Mouse (Mus musculus): ENCODE results near the gene Ppp1r14b. TPM values are rescaled to one million over a fixed set of nuclear protein-coding genes. Genes with fewer than 3 reads are reported as not detected.

The Ppp1r14b gene
- polyA plus RNA-seq, 1 experiment from 2014 or later: 99.5 TPM

- peak; percentile 94 for ATAC-seq (ENCODE audit: insufficient number of reproducible peaks, insufficient read depth, low FRiP score, low read depth)
- Histone ChIP-seq H3K9ac (replicated peaks; ENCODE audit: low read depth, low read length) (peak within 1 kb of the TSS; percentile 60), H3K27ac (ENCODE audit: low read length) (peak within 1 kb of the TSS; percentile 36; the same call in 1 of the 2 replicates), H3K9me3 (ENCODE audit: control insufficient read depth, low read depth, low read length) (no peaks in the 10 kb centered on the region), H3K4me1 (ENCODE audit: control insufficient read depth, insufficient read depth, low read length) (peaks cover 29% of the 10 kb centered on the region), H3K4me3 (ENCODE audit: low read depth, low read length) (peak within 1 kb of the TSS; percentile 48), H3K27me3 (ENCODE audit: control insufficient read depth, insufficient read depth, low read length) (no peaks in the 10 kb centered on the region), H3K4me2 (replicated peaks; ENCODE audit: low read depth, low read length) (peak within 1 kb of the TSS; percentile 92), H3K36me3 (ENCODE audit: control insufficient read depth, insufficient read depth, low read length) (no peaks in the 10 kb centered on the region)
- WGBS: under 1% methylated on average over 37 of the region's 37 CpGs
Observed at GRCm38 (mm10) chr19:6992011-6992858, 17.5 kb downstream of the Ppp1r14b start, which contains the start of gene Dnajc4. Gene Dnajc4, minus strand, starts transcription at chr19:6992572.

GRCm38 (mm10) chr19:6993011-6993770 lies 18.4 kb downstream of the Ppp1r14b start:
- Histone ChIP-seq H3K4me1 (ENCODE audit: control insufficient read depth, insufficient read depth, low read length) (peaks cover 25% of the 10 kb centered on the region), H3K4me3 (ENCODE audit: low read depth, low read length) (peak overlapping the region; percentile 48), H3K27me3 (ENCODE audit: control insufficient read depth, insufficient read depth, low read length) (no peaks in the 10 kb centered on the region), H3K9me3 (ENCODE audit: control insufficient read depth, low read depth, low read length) (no peaks in the 10 kb centered on the region), H3K27ac (ENCODE audit: low read length) (no peak overlapping the region), H3K36me3 (ENCODE audit: control insufficient read depth, insufficient read depth, low read length) (no peaks in the 10 kb centered on the region), H3K4me2 (replicated peaks; ENCODE audit: low read depth, low read length) (peak overlapping the region; percentile 92), H3K9ac (replicated peaks; ENCODE audit: low read depth, low read length) (peak overlapping the region; percentile 40)
- no peak for ATAC-seq (ENCODE audit: insufficient number of reproducible peaks, insufficient read depth, low FRiP score, low read depth)
- WGBS: 57% methylated on average over 14 of the region's 14 CpGs

GRCm38 (mm10) chr19:6994002-6994401 lies 19.2 kb downstream of the Ppp1r14b start:
- H3K9ac ChIP-seq (replicated peaks; ENCODE audit: low read depth, low read length): no peak overlapping the region
- peaks cover 24% of the 10 kb centered on the region for H3K4me1 ChIP-seq (ENCODE audit: control insufficient read depth, insufficient read depth, low read length)
- no peaks in the 10 kb centered on the region for H3K9me3 ChIP-seq (ENCODE audit: control insufficient read depth, low read depth, low read length)
- no peak overlapping the region for H3K27ac ChIP-seq (ENCODE audit: low read length)
- H3K4me2 ChIP-seq (replicated peaks; ENCODE audit: low read depth, low read length): no peak overlapping the region
- no peaks in the 10 kb centered on the region for H3K27me3 ChIP-seq (ENCODE audit: control insufficient read depth, insufficient read depth, low read length)
- no peaks in the 10 kb centered on the region for H3K36me3 ChIP-seq (ENCODE audit: control insufficient read depth, insufficient read depth, low read length)
- no peak overlapping the region for H3K4me3 ChIP-seq (ENCODE audit: low read depth, low read length)
- no peak for ATAC-seq (ENCODE audit: insufficient number of reproducible peaks, insufficient read depth, low FRiP score, low read depth)
- 77% methylated on average over 8 of the region's 8 CpGs for WGBS

GRCm38 (mm10) chr19:6994489-6994888 lies 19.7 kb downstream of the Ppp1r14b start:
- no peak for ATAC-seq (ENCODE audit: insufficient number of reproducible peaks, insufficient read depth, low FRiP score, low read depth)
- Histone ChIP-seq H3K9ac (replicated peaks; ENCODE audit: low read depth, low read length) (0 out of 2 replicates have a peak overlapping the region, but pooled peaks have one; percentile 42), H3K4me1 (ENCODE audit: control insufficient read depth, insufficient read depth, low read length) (peaks cover 24% of the 10 kb centered on the region), H3K27ac (ENCODE audit: low read length) (no peak overlapping the region), H3K4me2 (replicated peaks; ENCODE audit: low read depth, low read length) (no peak overlapping the region), H3K9me3 (ENCODE audit: control insufficient read depth, low read depth, low read length) (no peaks in the 10 kb centered on the region), H3K27me3 (ENCODE audit: control insufficient read depth, insufficient read depth, low read length) (no peaks in the 10 kb centered on the region), H3K36me3 (ENCODE audit: control insufficient read depth, insufficient read depth, low read length) (no peaks in the 10 kb centered on the region), H3K4me3 (ENCODE audit: low read depth, low read length) (no peak overlapping the region)
- WGBS: 82% methylated on average over 8 of the region's 8 CpGs

GRCm38 (mm10) chr19:6995255-6995991 lies 20.7 kb downstream of the Ppp1r14b start:
- Histone ChIP-seq H3K9me3 (ENCODE audit: control insufficient read depth, low read depth, low read length) (no peaks in the 10 kb centered on the region), H3K4me2 (replicated peaks; ENCODE audit: low read depth, low read length) (peak overlapping the region; percentile 86), H3K36me3 (ENCODE audit: control insufficient read depth, insufficient read depth, low read length) (no peaks in the 10 kb centered on the region; the same call in 1 of the 2 replicates), H3K27me3 (ENCODE audit: control insufficient read depth, insufficient read depth, low read length) (no peaks in the 10 kb centered on the region), H3K4me1 (ENCODE audit: control insufficient read depth, insufficient read depth, low read length) (peaks cover 24% of the 10 kb centered on the region), H3K4me3 (ENCODE audit: low read depth, low read length) (peak overlapping the region; percentile 57), H3K9ac (replicated peaks; ENCODE audit: low read depth, low read length) (peak overlapping the region; percentile 42), H3K27ac (ENCODE audit: low read length) (no peak overlapping the region; the same call in 1 of the 2 replicates)
- 47% methylated on average over 21 of the region's 21 CpGs for WGBS
- no peak for ATAC-seq (ENCODE audit: insufficient number of reproducible peaks, insufficient read depth, low FRiP score, low read depth)

- peak; percentile 66; the same call in 1 of the 2 replicates for ATAC-seq (ENCODE audit: insufficient number of reproducible peaks, insufficient read depth, low FRiP score, low read depth)
- Histone ChIP-seq H3K4me3 (ENCODE audit: low read depth, low read length) (peak within 1 kb of the TSS; percentile 57), H3K9me3 (ENCODE audit: control insufficient read depth, low read depth, low read length) (no peaks in the 10 kb centered on the region), H3K4me2 (replicated peaks; ENCODE audit: low read depth, low read length) (peak within 1 kb of the TSS; percentile 86), H3K27me3 (ENCODE audit: control insufficient read depth, insufficient read depth, low read length) (no peaks in the 10 kb centered on the region), H3K27ac (ENCODE audit: low read length) (peak within 1 kb of the TSS; percentile 40; the same call in 1 of the 2 replicates), H3K9ac (replicated peaks; ENCODE audit: low read depth, low read length) (peak within 1 kb of the TSS; percentile 73), H3K4me1 (ENCODE audit: control insufficient read depth, insufficient read depth, low read length) (peaks cover 24% of the 10 kb centered on the region), H3K36me3 (ENCODE audit: control insufficient read depth, insufficient read depth, low read length) (no peaks in the 10 kb centered on the region; the same call in 1 of the 2 replicates)
- whole genome bisulfite sequencing: under 1% methylated on average over 24 of the region's 24 CpGs
Observed at GRCm38 (mm10) chr19:6996006-6996405, 21.2 kb downstream of the Ppp1r14b start, which contains the start of the genes Nudt22 and Trpt1. Gene Nudt22, minus strand, starts transcription at chr19:6996117. Gene Trpt1, plus strand, starts transcription at chr19:6996131.

- 77% methylated on average over 9 of the region's 9 CpGs for WGBS
- H3K4me2 ChIP-seq (replicated peaks; ENCODE audit: low read depth, low read length): no peak overlapping the region
- peaks cover 19% of the 10 kb centered on the region for H3K4me1 ChIP-seq (ENCODE audit: control insufficient read depth, insufficient read depth, low read length)
- no peaks in the 10 kb centered on the region for H3K27me3 ChIP-seq (ENCODE audit: control insufficient read depth, insufficient read depth, low read length)
- no peak overlapping the region for H3K4me3 ChIP-seq (ENCODE audit: low read depth, low read length)
- no peak overlapping the region for H3K27ac ChIP-seq (ENCODE audit: low read length)
- no peak overlapping the region for H3K9ac ChIP-seq (replicated peaks; ENCODE audit: low read depth, low read length)
- ATAC-seq (ENCODE audit: insufficient number of reproducible peaks, insufficient read depth, low FRiP score, low read depth): no peak
- H3K9me3 ChIP-seq (ENCODE audit: control insufficient read depth, low read depth, low read length): no peaks in the 10 kb centered on the region
- H3K36me3 ChIP-seq (ENCODE audit: control insufficient read depth, insufficient read depth, low read length): no peaks in the 10 kb centered on the region; the same call in 1 of the 2 replicates
Observed at GRCm38 (mm10) chr19:6997721-6998290, 23.0 kb downstream of the Ppp1r14b start.
